Mouse (Mus musculus): ENCODE measurements around the gene Cracr2a.

Gene Cracr2a

GRCm38 (mm10) chr6:127693681-127694080 is 132.5 kb downstream of the Cracr2a start:
- no peak for DNase-seq (ENCODE audit: low read depth, low spot score)

GRCm38 (mm10) chr6:127701036-127701783 is 140.1 kb downstream of the Cracr2a start:
- DNase-seq (ENCODE audit: low read depth, low spot score): peak; percentile 89

GRCm38 (mm10) chr6:127708218-127708628 is 147.1 kb downstream of the Cracr2a start:
- peak; percentile 32 for DNase-seq (ENCODE audit: low read depth, low spot score)

- no peak for DNase-seq (ENCODE audit: low read depth, low spot score)
These were observed 153.8 kb downstream of the Cracr2a start for GRCm38 (mm10) chr6:127714906-127715305.

GRCm38 (mm10) chr6:127715428-127715827 is 154.3 kb downstream of the Cracr2a start:
- no peak for DNase-seq (ENCODE audit: low read depth, low spot score)

- no peak for DNase-seq (ENCODE audit: low read depth, low spot score)
These were observed 156.3 kb downstream of the Cracr2a start for GRCm38 (mm10) chr6:127717239-127718137.

- DNase-seq (ENCODE audit: low read depth, low spot score): no peak
These were observed 158.7 kb downstream of the Cracr2a start for GRCm38 (mm10) chr6:127719875-127720274.

GRCm38 (mm10) chr6:127723126-127723525 is 162.0 kb downstream of the Cracr2a start:
- peak; percentile 75 for DNase-seq (ENCODE audit: low read depth, low spot score)
